Mouse (Mus musculus): ENCODE results near the gene Rpl34. TPM values are rescaled to one million over a fixed set of nuclear protein-coding genes. Genes with fewer than 3 reads are reported as not detected.

Gene Rpl34
- polyA plus RNA-seq, 1 experiment from 2014 or later = 703 TPM

DNA sequence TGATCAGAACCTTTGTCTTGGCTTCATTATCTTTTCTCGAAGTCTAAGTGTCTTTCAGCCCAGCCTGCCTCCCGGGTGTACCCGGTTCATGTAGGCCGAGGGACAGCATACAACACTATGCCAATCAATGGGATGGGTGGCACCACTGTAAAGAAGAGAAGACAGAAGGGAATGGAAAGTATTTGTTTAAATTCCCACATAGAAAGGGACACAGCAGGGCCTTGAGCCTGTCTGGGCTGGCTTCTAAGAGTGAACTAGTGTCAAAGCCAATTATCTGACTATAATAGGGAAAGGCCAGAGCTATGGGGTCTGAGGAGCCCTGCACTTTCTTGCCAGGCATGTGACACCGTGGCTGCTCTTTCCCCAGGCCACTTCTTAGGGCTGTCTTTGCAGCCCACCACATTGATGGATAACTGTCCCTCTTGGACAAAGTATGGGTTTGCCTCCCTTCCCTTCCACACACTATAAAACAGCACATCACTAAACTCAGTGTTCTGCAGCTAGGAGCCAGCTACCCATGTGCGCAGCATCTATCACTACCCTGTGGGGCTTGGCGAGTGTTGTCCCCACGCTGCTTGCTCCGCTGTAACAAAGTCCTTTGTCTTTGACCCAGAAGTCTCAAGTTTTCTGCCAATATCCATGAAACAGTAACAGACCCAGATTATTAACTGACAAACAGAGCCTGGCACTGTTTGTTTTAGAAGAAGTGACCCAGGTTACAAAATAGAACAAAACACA, 45.8 kb downstream of the Rpl34 start:
- ATAC-seq = no peak

DNA sequence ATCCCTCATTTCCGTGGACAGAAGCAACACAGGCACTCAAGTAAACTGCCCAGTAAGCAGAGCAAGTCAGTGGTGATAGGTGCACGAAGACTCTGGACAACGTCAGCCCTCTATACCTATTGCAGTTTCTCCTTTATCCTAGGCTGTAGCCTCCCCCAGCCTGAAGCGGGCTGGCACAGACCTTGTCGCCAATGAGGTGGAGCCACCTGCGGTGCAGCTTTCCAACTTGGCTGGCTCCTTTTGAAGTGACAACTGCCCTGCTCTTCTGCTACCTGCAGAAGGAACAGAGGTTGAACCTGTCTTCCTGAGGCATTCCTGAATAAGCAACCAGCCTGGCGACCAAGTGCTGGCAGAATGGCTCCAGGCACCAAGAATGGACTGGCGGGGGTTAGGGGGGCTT, 46.4 kb downstream of the Rpl34 start:
- WGBS = 78% methylated on average over 8 of the region's 8 CpGs
- no peaks in the 10 kb centered on the region for H3K36me3 ChIP-seq
- no peak for ATAC-seq

More for the DNA sequence above, 45.8 kb downstream of the Rpl34 start:
- Histone ChIP-seq H3K27me3 (no peaks in the 10 kb centered on the region), H3K9ac (replicated peaks) (no peak overlapping the region), H3K4me1 (replicated peaks) (no peaks in the 10 kb centered on the region), H3K27ac (no peak overlapping the region), H3K4me3 (replicated peaks) (no peak overlapping the region), H3K9me3 (no peaks in the 10 kb centered on the region), H3K36me3 (no peaks in the 10 kb centered on the region), H3K4me2 (replicated peaks) (no peak overlapping the region)
- WGBS = 76% methylated on average over 9 of the region's 9 CpGs

DNA sequence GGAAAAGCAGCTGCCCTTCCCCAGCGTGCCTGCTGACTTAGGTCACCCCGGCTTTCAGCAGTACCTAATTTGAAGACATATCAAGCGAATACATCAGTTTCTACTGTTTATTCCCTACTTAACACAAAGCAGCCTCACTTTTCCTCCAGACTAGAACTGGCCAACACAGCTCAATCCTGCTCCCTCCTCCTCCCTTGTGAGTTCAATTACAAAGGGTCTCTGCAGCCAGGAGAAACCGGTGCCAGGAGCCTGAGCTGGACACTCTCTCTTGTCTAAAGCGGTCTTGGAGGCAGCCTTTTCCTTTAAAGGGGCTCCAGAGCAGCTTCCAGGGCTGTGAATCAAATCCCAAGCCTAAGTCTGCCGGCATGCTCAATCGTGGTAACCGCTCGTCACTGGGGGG, 48.0 kb downstream of the Rpl34 start:
- ATAC-seq = no peak

More for the DNA sequence above, 46.4 kb downstream of the Rpl34 start:
- Histone ChIP-seq H3K4me2 (replicated peaks) (no peak overlapping the region), H3K9me3 (no peaks in the 10 kb centered on the region), H3K4me1 (replicated peaks) (no peaks in the 10 kb centered on the region), H3K27ac (no peak overlapping the region), H3K9ac (replicated peaks) (no peak overlapping the region), H3K27me3 (no peaks in the 10 kb centered on the region), H3K4me3 (replicated peaks) (no peak overlapping the region)

DNA sequence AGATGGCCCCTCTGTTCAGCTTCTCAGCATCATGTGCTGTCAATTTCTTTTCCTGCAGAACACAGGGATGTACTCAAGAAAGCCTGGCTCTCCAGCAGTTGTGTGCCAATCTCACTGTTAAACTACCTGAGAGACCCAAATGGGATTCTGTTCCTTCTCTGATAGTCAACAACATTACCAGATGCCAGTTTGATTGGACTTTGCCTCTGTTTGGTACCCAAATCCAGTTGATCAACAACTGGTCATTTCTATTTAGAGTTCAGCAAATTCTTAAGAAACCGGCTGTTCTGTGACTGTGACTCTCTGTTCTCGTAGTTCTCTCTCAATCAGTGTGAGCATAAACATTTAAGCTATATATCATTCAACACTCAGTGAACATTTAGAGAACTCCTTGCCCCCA, 49.0 kb downstream of the Rpl34 start:
- H3K4me3 ChIP-seq (replicated peaks) = no peak overlapping the region
- no peaks in the 10 kb centered on the region for H3K9me3 ChIP-seq
- H3K4me2 ChIP-seq (replicated peaks) = no peak overlapping the region
- H3K4me1 ChIP-seq (replicated peaks) = no peaks in the 10 kb centered on the region
- H3K27ac ChIP-seq = no peak overlapping the region
- no peaks in the 10 kb centered on the region for H3K36me3 ChIP-seq
- H3K9ac ChIP-seq (replicated peaks) = no peak overlapping the region
- ATAC-seq = no peak
- no peaks in the 10 kb centered on the region for H3K27me3 ChIP-seq
- 90% methylated on average over 2 of the region's 2 CpGs for WGBS

More for the DNA sequence above, 48.0 kb downstream of the Rpl34 start:
- H3K9ac ChIP-seq (replicated peaks) = no peak overlapping the region
- H3K9me3 ChIP-seq = no peaks in the 10 kb centered on the region
- no peaks in the 10 kb centered on the region for H3K27me3 ChIP-seq
- H3K4me2 ChIP-seq (replicated peaks) = no peak overlapping the region
- no peak overlapping the region for H3K27ac ChIP-seq
- H3K4me1 ChIP-seq (replicated peaks) = no peaks in the 10 kb centered on the region
- no peaks in the 10 kb centered on the region for H3K36me3 ChIP-seq
- 86% methylated on average over 9 of the region's 9 CpGs for whole genome bisulfite sequencing
- no peak overlapping the region for H3K4me3 ChIP-seq (replicated peaks)

DNA sequence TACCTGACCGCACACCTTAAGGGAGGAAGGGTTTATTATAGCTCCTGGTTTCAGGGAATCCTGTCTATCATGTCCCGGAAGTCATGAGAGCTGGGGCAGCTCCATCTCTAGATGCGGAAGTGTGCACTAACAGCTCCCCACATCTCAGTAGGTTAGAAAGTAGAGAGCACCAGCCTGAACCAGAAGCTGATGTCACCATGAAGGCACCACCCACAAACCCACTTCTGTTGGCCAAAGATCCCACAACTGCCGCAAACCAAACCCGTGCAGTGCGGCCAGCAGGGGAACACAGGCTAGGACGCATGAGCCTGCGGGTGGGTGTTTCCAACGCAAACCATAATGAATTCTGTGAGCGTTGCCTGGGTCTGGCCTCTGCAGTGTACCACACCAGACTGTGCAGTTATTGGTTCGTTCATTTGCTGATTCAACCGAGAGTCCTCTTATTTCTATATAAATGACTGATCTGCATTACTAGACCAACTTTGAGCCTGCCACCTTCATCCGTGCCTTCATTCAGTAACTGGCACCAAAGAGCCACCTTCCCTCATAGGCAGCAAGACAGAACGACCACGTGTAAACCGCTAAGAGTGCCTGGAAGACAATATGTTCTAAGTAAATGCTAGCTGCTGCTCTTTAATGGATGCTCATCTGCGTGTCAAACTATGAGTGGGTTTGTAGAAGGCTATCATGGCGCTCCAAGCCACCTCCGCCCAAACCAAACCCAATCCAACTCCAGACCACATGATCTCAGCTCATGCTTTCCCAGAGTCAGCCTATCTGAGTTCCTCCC, 52.3 kb downstream of the Rpl34 start:
- WGBS = 95% methylated on average over 19 of the region's 19 CpGs
- H3K4me2 ChIP-seq (replicated peaks) = no peak overlapping the region
- no peak for ATAC-seq
- no peak overlapping the region for H3K27ac ChIP-seq
- H3K27me3 ChIP-seq = no peaks in the 10 kb centered on the region
- no peak overlapping the region for H3K9ac ChIP-seq (replicated peaks)
- H3K36me3 ChIP-seq = no peaks in the 10 kb centered on the region
- no peak overlapping the region for H3K4me3 ChIP-seq (replicated peaks)
- no peaks in the 10 kb centered on the region for H3K9me3 ChIP-seq
- no peaks in the 10 kb centered on the region for H3K4me1 ChIP-seq (replicated peaks)

Other genes starting within 250 kb of the Rpl34 start
- gene Etnppl, start 113.0 kb downstream of the Rpl34 start, polyA plus RNA-seq (2015; fragmentation: Nextera tagmentation; extraction: Ambion mirVana) = not detected in 2 replicates
- gene Ostc, start 21.0 kb downstream of the Rpl34 start, polyA plus RNA-seq (2015; fragmentation: Nextera tagmentation; extraction: Ambion mirVana) = 242 and 243 TPM in 2 replicates

All from midbrain, embryonic 13.5 days (tissue).